Mouse (Mus musculus) forebrain, embryonic 15.5 days (tissue): ENCODE results near the gene Trmt1l. TPM values are rescaled to one million over a fixed set of nuclear protein-coding genes. Genes with fewer than 3 reads are reported as not detected.
A peak's percentile ranks its signal among the peaks of the same experiment; 100 is the strongest.

ENCODE experiments used
- ATAC-seq: fragments of 200-750 bp; cut with Nextera tagmentation; replicated peaks from 2 replicates; pipeline ENCODE4 v1.8.0; 2017; ENCODE audit warnings: mild to moderate bottlenecking, moderate TSS enrichment, moderate library complexity
- H3K27ac ChIP-seq: fragments of 300-500 bp; sonication (generic); replicated peaks from 2 replicates; pipeline ENCODE4 v1.5.1; 2015; ENCODE audit warnings: mild to moderate bottlenecking, inconsistent platforms
- H3K27me3 ChIP-seq: fragments of 300-500 bp; sonication (generic); 2 replicates; pipeline ENCODE4 v1.6.1; 2015; ENCODE audit warnings: inconsistent platforms
- H3K36me3 ChIP-seq: fragments of 300-500 bp; sonication (generic); 2 replicates; pipeline ENCODE4 v1.6.1; 2015; ENCODE audit warnings: mild to moderate bottlenecking, inconsistent platforms
- H3K4me1 ChIP-seq: fragments of 300-500 bp; sonication (generic); 2 replicates; pipeline ENCODE4 v1.6.1; 2015; ENCODE audit warnings: inconsistent platforms
- H3K4me2 ChIP-seq: fragments of 300-500 bp; sonication (generic); replicated peaks from 2 replicates; pipeline ENCODE4 v1.6.1; 2015; ENCODE audit warnings: mild to moderate bottlenecking, inconsistent platforms
- H3K4me3 ChIP-seq: fragments of 300-500 bp; sonication (generic); 2 replicates; pipeline ENCODE4 v1.5.1; 2015; ENCODE audit warnings: mild to moderate bottlenecking, inconsistent platforms
- H3K9ac ChIP-seq: fragments of 300-500 bp; sonication (generic); replicated peaks from 2 replicates; pipeline ENCODE4 v1.6.1; 2015; ENCODE audit warnings: mild to moderate bottlenecking, inconsistent platforms
- H3K9me3 ChIP-seq: fragments of 300-500 bp; sonication (generic); 2 replicates; pipeline ENCODE4 v1.6.1; 2016; ENCODE audit warnings: inconsistent platforms
- WGBS: fragments of 180-500 bp; shearing (Covaris S2); methylation state at CpG from one replicate; pipeline ENCODE4 v1.1.7; 2015; ENCODE audit warnings: mixed read lengths; 5-methylcytosine and 5-hydroxymethylcytosine counted together
- polyA plus RNA-seq: library from polyadenylated mRNA; unstranded; fragments of >200 nt; fragmentation: Nextera tagmentation; extraction: Ambion mirVana; gene quantifications from 2 replicates; pipeline ENCODE4 v1.2.1, GENCODE M21; 2015

The Trmt1l gene
- 52.8 and 55.0 TPM in 2 replicates for polyA plus RNA-seq

DNA sequence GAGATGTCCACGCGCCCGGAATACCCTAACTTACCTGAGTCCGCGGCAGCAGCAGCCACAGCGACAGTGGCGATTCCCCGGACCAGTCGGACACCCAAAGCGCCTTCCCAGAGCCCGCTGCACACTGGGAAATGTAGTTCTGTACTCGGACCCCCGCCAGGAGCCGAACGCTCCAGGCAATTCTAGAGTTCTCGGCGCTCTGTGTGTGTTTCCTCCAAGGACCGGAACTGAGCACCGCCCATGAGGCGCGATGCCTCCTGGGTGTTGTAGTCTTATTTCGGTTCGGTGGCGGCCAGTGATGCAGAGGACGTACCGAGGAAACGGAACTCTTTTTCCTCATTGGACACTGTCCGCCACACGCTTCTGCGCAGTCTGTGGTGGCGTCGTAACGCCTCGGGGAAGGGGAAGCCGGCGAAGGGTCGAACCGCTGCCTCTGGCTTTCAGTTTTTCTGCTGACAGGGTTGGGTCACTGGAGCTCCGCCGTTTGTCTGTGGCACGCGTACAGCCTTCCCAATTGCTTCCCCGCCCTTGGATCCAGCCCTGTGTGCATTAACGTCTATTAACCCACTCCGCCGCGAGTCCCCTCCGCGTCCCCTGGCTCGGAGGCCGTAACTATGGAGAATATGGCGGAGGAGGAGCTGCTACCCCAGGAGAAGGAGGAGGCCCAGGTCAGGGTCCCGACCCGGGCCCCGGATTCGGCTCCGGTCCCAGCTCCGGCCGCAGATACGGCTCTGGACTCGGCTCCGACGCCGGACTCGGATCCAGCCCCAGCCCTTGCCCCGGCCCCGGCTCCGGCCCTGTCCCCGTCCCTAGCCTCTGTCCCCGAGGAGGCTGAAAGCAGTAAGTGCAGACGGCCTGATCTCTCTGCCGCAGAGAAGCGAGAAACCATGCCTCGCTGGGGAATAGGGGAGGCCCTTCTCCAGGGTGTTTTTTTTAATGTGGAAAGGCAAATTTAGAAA is at the start of gene Trmt1l, which contains the start of gene Swt1:
Trmt1l (plus strand) TSS at position 280 of the 959 bp plus-strand sequence.
Swt1 (minus strand) TSS at position 193 of the 959 bp plus-strand sequence.
- Histone ChIP-seq H3K4me1 (peaks cover 24% of the 10 kb centered on the region), H3K4me3 (peak within 1 kb of the TSS; percentile 98), H3K27me3 (no peaks in the 10 kb centered on the region), H3K9ac (peak within 1 kb of the TSS; percentile 97), H3K9me3 (no peaks in the 10 kb centered on the region), H3K4me2 (peak within 1 kb of the TSS; percentile 63), H3K27ac (peak within 1 kb of the TSS; percentile 96), H3K36me3 (no peaks in the 10 kb centered on the region)
- ATAC-seq, result peak; percentile 100
- WGBS, result under 1% methylated on average over 74 of the region's 74 CpGs

GRCm38 (mm10) chr1:151390029-151390428 is 38.3 kb upstream of the Trmt1l start:
- H3K4me2 ChIP-seq, result no peak overlapping the region
- no peak overlapping the region for H3K27ac ChIP-seq
- peaks cover 15% of the 10 kb centered on the region; the same call in 1 of the 2 replicates for H3K36me3 ChIP-seq
- no peaks in the 10 kb centered on the region for H3K9me3 ChIP-seq
- 98% methylated on average over 1 of the region's 1 CpGs for WGBS
- no peak overlapping the region for H3K4me3 ChIP-seq
- H3K9ac ChIP-seq, result no peak overlapping the region
- no peak for ATAC-seq
- H3K27me3 ChIP-seq, result no peaks in the 10 kb centered on the region
- H3K4me1 ChIP-seq, result no peaks in the 10 kb centered on the region

GRCm38 (mm10) chr1:151409827-151410226 is 18.5 kb upstream of the Trmt1l start:
- no peak overlapping the region for H3K4me3 ChIP-seq
- H3K27ac ChIP-seq, result no peak overlapping the region
- WGBS, result 96% methylated on average over 3 of the region's 3 CpGs
- H3K27me3 ChIP-seq, result no peaks in the 10 kb centered on the region
- no peaks in the 10 kb centered on the region for H3K4me1 ChIP-seq
- H3K9me3 ChIP-seq, result no peaks in the 10 kb centered on the region
- H3K9ac ChIP-seq, result no peak overlapping the region
- H3K36me3 ChIP-seq, result peaks cover 12% of the 10 kb centered on the region; the same call in 1 of the 2 replicates
- H3K4me2 ChIP-seq, result no peak overlapping the region
- ATAC-seq, result no peak

DNA sequence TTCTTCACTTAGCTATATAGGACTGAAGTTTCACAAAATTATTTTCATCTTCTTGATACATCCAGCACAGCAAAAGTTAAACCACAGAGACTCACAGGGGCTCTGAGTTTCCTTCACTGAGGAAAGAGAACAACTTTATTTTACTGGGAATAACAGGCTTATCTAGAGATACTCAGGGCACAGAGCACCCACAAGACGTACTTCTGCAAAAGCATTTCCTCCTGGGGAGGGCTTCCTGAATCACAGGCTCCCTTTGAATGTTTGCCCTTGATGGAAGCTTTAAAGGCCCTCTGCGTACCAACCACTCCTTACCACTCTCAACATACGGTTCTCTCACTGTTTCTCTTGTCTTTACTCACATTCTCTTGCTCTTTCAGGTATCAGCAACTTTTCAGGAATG is 6.2 kb upstream of the Trmt1l start:
- H3K27me3 ChIP-seq, result no peaks in the 10 kb centered on the region
- H3K9me3 ChIP-seq, result no peaks in the 10 kb centered on the region
- no peak overlapping the region for H3K9ac ChIP-seq
- 90% methylated on average over 3 of the region's 3 CpGs for WGBS
- no peak overlapping the region for H3K4me2 ChIP-seq
- H3K27ac ChIP-seq, result no peak overlapping the region
- peaks cover 5% of the 10 kb centered on the region for H3K4me1 ChIP-seq
- peaks cover 14% of the 10 kb centered on the region for H3K36me3 ChIP-seq
- no peak for ATAC-seq
- no peak overlapping the region for H3K4me3 ChIP-seq

DNA sequence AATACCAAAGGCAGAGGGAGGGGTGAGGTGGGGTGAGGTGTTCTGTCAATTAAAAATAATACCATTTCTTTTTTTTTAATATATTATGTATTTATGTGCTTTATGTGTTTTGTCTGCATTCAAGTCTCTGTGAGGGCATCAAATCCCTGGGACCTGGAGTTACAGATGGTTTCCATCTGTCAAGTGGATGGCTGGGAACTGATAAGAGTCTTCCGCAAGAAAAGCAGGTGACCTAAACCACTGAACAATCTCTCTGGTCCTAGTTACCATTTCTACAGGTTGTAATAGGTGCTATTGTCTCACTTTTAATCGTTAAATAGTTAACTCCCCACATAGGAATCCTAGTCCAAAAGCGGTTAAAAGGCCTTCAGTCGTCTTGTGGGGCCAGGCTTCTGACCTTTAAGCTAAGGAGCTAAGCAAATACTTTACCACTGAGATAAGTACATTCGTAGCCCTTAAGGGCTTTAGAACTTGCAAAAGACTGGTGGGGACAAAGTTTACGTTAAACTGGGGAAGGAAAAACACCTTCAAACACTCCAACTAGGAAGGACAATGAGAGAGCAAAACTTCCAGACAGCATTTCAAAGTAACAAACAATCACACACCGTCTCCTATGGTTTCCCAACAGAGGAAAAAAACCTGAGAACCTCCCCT is 1.3 kb upstream of the Trmt1l start:
- peak overlapping the region; percentile 98 for H3K4me3 ChIP-seq
- peaks cover 24% of the 10 kb centered on the region for H3K4me1 ChIP-seq
- no peaks in the 10 kb centered on the region for H3K27me3 ChIP-seq
- peak overlapping the region; percentile 62 for H3K4me2 ChIP-seq
- H3K9me3 ChIP-seq, result no peaks in the 10 kb centered on the region
- no peak for ATAC-seq
- no peak overlapping the region for H3K9ac ChIP-seq
- H3K36me3 ChIP-seq, result no peaks in the 10 kb centered on the region
- no peak overlapping the region for H3K27ac ChIP-seq
- 26% methylated on average over 7 of the region's 7 CpGs for WGBS

DNA sequence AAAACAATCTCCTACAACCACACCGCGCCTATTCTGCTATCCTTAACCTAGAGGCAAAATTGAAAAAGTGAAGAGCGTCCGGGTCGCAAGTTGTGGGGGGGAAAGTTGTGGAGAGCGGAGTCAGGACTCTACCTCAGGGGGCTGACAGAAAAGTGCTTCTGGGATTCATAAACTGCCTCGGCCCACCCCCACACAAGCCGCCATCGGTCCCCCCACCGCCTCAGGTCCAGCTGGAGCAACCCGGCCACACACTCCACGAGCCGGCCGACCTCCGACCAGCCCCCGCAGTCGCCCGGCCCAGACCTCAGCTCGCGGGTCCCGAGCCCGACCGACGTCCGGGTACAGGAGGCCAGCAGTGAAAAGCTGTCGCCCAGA is 467 bp upstream of the Trmt1l start:
- peak overlapping the region; percentile 96 for H3K27ac ChIP-seq
- peak overlapping the region; percentile 62 for H3K4me2 ChIP-seq
- H3K36me3 ChIP-seq, result no peaks in the 10 kb centered on the region
- H3K27me3 ChIP-seq, result no peaks in the 10 kb centered on the region
- peak; percentile 72 for ATAC-seq
- no peaks in the 10 kb centered on the region for H3K9me3 ChIP-seq
- H3K4me3 ChIP-seq, result peak overlapping the region; percentile 98
- peaks cover 24% of the 10 kb centered on the region for H3K4me1 ChIP-seq
- peak overlapping the region; percentile 60 for H3K9ac ChIP-seq
- WGBS, result under 1% methylated on average over 26 of the region's 26 CpGs

DNA sequence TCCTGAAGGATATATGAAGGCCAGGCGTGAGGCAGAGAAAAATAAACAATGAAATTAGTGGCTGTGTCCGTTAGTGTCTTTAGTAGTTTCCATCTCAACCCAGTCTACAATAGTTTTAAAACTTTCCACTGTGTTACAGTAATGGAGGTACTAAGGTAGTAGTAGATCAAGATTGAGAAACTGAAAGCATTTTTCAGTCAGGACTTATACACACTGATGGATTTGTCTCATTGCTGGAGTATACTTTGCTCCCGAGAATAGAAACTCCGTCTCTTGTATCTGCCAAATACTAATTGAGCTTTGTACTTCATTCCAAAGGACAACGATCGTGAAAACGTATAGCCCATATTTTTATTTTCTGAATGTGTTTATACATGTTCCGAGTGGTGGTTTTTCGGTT is 974 bp downstream of the Trmt1l start:
- 35% methylated on average over 9 of the region's 9 CpGs for WGBS
- Histone ChIP-seq H3K9me3 (no peaks in the 10 kb centered on the region), H3K27ac (peak overlapping the region; percentile 96), H3K4me3 (peak overlapping the region; percentile 98), H3K9ac (peak overlapping the region; percentile 97), H3K36me3 (peaks cover 2% of the 10 kb centered on the region), H3K27me3 (no peaks in the 10 kb centered on the region), H3K4me2 (peak overlapping the region; percentile 63), H3K4me1 (peaks cover 24% of the 10 kb centered on the region)
- no peak for ATAC-seq

GRCm38 (mm10) chr1:151435431-151435830 is 7.1 kb downstream of the Trmt1l start:
- Histone ChIP-seq H3K4me2 (no peak overlapping the region), H3K4me3 (no peak overlapping the region), H3K27ac (no peak overlapping the region), H3K9ac (no peak overlapping the region), H3K36me3 (peaks cover 54% of the 10 kb centered on the region), H3K27me3 (no peaks in the 10 kb centered on the region), H3K4me1 (peaks cover under 1% of the 10 kb centered on the region; the same call in 1 of the 2 replicates), H3K9me3 (no peaks in the 10 kb centered on the region)
- no peak for ATAC-seq
- WGBS, result 92% methylated on average over 6 of the region's 6 CpGs

DNA sequence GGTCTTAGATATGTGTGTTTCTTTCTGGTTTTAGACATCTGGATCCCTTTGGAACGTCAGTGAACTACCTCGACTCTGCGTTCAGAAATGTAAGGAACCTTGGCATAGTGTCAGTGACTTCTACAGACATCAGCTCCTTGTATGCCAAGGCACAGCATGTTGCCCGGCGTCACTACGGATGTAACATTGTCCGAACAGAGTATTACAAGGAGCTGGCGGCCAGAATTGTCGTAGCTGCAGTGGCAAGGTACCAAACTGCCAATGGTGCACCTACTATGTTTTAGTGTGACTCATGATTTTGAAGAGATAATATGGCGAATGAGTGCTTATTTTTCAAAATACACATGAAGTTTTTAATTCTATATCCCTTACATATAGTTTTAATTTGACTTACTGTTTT is 21.5 kb downstream of the Trmt1l start:
- Histone ChIP-seq H3K27ac (no peak overlapping the region), H3K4me2 (no peak overlapping the region), H3K9me3 (no peaks in the 10 kb centered on the region), H3K4me1 (no peaks in the 10 kb centered on the region), H3K36me3 (peaks cover 74% of the 10 kb centered on the region), H3K27me3 (no peaks in the 10 kb centered on the region), H3K9ac (no peak overlapping the region), H3K4me3 (no peak overlapping the region)
- ATAC-seq, result no peak
- WGBS, result 93% methylated on average over 10 of the region's 10 CpGs

- Histone ChIP-seq H3K36me3 (peaks cover 66% of the 10 kb centered on the region), H3K9me3 (no peaks in the 10 kb centered on the region), H3K27me3 (no peaks in the 10 kb centered on the region), H3K4me3 (no peak overlapping the region), H3K9ac (no peak overlapping the region), H3K27ac (no peak overlapping the region), H3K4me2 (no peak overlapping the region), H3K4me1 (no peaks in the 10 kb centered on the region)
- 100% methylated on average over 2 of the region's 2 CpGs for WGBS
- ATAC-seq, result no peak
Observed at GRCm38 (mm10) chr1:151450851-151451250, 22.5 kb downstream of the Trmt1l start.

DNA sequence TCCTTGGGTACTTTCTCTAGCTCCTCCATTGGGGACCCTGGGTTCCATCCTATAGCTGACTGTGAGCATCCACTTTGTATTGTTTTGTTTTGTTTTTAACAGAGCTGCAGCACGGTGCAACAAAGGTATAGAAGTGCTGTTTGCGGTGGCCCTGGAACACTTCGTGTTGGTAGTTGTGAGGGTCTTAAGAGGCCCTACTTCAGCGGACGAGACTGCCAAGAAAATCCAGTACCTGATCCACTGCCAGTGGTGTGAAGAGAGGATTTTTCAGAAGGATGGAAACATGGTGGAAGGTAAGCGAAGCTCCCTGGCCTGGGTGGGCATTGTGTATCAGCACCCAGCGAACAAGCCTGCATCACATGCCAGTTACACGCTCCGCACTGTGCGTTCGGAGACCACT is 23.6 kb downstream of the Trmt1l start:
- H3K9ac ChIP-seq, result no peak overlapping the region
- no peaks in the 10 kb centered on the region for H3K9me3 ChIP-seq
- WGBS, result 95% methylated on average over 11 of the region's 11 CpGs
- H3K27ac ChIP-seq, result no peak overlapping the region
- H3K36me3 ChIP-seq, result peaks cover 65% of the 10 kb centered on the region
- no peak overlapping the region for H3K4me3 ChIP-seq
- no peaks in the 10 kb centered on the region for H3K4me1 ChIP-seq
- no peak overlapping the region for H3K4me2 ChIP-seq
- no peaks in the 10 kb centered on the region for H3K27me3 ChIP-seq
- ATAC-seq, result no peak

DNA sequence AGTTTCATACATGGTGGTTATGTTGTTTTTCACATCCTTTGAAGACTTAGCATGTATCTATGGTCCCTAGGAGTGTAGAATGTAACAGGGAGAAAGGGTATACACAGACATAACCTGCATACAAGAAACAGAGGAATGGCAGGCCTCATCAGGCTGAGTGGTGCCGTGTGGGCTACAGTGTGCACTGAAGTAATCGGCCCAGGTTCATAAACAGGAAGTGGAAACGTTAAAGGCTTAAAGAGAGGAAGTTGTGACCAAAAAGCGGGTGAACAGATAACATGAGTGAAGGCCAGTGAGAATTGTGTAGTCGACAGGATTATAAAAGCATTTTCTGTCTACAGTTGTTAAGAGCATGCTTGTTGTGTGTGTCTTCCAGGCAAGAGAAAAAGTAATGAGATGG is 28.7 kb downstream of the Trmt1l start:
- ATAC-seq, result no peak
- Histone ChIP-seq H3K27ac (no peak overlapping the region), H3K27me3 (no peaks in the 10 kb centered on the region), H3K9me3 (no peaks in the 10 kb centered on the region), H3K4me3 (no peak overlapping the region), H3K36me3 (peaks cover 62% of the 10 kb centered on the region), H3K4me1 (no peaks in the 10 kb centered on the region), H3K9ac (no peak overlapping the region), H3K4me2 (no peak overlapping the region)
- 92% methylated on average over 5 of the region's 5 CpGs for WGBS
